Mouse (Mus musculus) activated CD4-positive, CD25-positive, alpha-beta regulatory T cell, adult 4 months (primary cell): ENCODE results near the gene 2510009E07Rik. TPM values are rescaled to one million over a fixed set of nuclear protein-coding genes. Genes with fewer than 3 reads are reported as not detected.

Source experiments
- ATAC-seq: one replicate; pipeline ENCODE4 v1.8.0; 2017
- polyA plus RNA-seq, 2 experiments: library from polyadenylated mRNA; unstranded; fragments of 100-300 nt; shearing (Covaris generic); gene quantifications; one replicate each; pipeline ENCODE4 v1.2.1; 2017

The 2510009E07Rik gene
- polyA plus RNA-seq, 2 experiments from 2014 or later: 1.5 to 2.4 TPM

GRCm38 (mm10) chr16:21634460-21634859 is 60.0 kb downstream of the 2510009E07Rik start:
- no peak for ATAC-seq

GRCm38 (mm10) chr16:21631815-21632222 is 62.6 kb downstream of the 2510009E07Rik start:
- ATAC-seq: peak; percentile 89

GRCm38 (mm10) chr16:21630614-21631013 is 63.9 kb downstream of the 2510009E07Rik start:
- ATAC-seq: no peak

DNA sequence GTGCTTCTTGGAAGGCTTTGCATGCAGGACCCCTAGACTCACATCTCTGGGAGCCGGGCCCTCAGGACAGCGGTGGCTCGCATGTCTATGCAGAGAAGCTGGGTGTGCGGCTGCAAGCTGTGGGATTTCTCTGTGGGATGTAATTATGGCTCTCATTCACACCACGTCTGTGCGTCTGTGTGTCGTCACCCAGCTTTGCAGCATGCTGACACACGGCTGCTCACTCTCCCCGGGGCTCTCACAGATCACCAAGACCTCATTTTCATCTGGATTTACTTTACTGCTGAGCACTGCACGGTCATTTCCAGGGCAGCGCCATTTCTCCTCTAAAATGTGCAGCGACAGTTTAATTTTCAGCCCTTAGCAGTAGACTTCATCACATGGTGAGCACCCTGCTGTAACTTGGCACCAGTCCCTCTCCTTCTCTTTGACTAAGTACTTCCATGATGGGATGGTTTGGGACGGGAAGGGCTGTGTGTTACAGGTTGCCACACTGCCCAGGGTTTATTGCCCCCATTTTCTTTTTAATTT is 66.3 kb downstream of the 2510009E07Rik start:
- no peak for ATAC-seq

- ATAC-seq: no peak
These were observed 67.2 kb downstream of the 2510009E07Rik start for GRCm38 (mm10) chr16:21627248-21627647.

- no peak for ATAC-seq
These were observed 68.5 kb downstream of the 2510009E07Rik start for GRCm38 (mm10) chr16:21625784-21626634.

DNA sequence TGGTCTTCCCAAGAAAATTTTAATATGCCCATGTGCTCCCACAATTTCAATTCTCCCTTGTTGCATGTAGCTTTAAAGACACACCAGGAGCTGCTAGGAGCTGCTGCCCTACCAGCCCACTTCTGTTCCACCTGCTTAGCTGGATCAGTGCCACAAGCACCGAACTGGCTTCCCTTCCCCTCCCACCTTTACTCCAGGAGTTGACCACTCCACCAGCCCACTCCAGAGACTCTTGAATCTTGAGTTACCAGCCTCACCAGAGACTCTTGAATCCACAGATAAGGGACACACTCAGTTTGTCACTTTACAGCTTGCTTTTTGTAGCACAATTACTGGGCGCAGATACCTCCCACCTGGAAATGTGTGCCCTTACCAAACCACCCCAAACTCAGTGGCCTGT is 73.8 kb downstream of the 2510009E07Rik start:
- ATAC-seq: no peak

DNA sequence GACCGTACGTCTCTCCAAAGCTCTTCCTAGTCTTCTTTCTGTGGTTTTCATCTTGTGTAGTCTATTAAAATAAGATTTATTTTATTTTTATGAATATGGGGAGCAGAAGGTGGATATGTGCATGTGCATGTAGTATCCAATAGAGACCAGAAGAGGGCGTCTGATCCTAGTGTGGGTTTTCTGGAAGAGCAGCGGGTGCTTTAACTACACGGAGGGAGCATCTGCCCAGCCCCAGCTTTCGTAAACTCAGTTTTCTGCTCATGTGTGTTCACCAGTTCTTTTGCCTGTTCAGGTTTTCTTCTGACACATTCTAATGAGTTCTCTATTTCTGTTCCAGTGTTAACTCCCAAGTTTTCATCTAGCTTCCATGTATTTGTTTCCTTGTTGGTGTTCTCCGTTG is 78.7 kb downstream of the 2510009E07Rik start:
- no peak for ATAC-seq

DNA sequence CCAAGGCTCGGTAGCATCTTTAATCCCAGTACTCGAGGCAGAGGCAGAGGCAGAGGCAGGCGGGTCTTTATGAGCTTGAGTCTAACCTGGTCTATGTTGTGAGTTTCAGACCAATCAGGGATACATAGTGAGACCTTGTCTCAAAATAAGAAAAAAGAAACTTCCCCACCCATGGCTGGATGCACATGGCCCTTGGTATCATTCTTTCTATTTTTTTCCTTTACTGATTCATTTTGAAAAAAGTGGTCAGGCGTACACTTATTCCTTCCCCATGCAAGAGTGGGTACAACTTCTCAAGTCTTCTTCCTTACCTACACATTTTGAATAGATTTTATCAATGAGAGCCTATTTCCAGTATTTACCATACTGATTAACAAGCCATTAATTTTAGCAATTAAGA is 84.0 kb downstream of the 2510009E07Rik start:
- ATAC-seq: no peak

DNA sequence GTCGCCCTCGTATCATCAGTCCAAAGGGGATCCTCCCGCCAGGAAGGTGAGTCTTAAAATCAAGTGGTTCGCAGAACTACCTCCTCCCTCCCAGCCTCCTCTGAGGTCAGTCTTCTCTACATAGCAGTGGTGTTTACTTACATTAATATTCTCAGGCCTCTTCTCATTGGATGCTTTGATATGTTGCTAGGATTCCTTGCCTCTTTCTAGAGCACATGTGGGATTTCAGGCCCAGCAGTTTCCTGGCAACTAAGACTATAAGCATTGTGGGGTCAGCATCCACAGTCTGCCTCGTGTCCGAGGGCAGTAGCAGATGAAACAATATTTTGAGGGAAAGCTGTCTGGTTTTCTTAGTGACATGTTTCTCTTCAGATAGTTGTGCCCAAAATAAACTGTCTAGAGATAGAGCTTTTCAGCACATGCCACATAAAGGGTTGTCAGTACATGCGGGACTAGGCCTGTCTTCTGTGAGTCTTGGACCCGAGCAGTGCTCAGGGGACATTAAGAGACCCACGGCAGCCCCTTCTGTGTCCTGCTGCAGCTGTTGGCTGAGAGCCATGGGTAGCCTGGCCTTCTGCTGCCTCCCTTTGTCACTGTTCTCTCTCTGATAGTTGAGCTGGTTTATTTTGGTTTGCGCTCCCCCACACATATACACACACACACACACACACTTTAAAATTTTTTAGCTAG is 86.1 kb downstream of the 2510009E07Rik start:
- ATAC-seq: no peak

DNA sequence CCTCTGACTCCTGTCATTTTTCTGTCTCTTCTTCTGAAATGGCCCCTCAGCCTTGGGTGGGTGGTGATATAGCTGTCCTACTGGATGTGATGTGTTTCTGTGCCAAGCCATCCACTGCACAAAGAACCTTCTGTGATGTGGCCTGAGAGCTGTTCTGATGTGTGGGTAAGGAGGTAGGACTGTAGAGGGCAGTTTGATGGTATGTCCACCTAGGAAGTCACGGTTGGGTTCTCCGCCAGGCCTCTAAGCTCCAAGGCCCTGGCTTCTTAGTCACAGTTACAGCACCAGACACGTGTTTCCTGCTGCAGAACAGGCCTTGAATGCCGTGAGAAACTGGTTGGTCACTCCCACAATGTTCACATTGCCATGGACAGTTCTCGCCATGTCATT is 86.8 kb downstream of the 2510009E07Rik start:
- ATAC-seq: no peak

DNA sequence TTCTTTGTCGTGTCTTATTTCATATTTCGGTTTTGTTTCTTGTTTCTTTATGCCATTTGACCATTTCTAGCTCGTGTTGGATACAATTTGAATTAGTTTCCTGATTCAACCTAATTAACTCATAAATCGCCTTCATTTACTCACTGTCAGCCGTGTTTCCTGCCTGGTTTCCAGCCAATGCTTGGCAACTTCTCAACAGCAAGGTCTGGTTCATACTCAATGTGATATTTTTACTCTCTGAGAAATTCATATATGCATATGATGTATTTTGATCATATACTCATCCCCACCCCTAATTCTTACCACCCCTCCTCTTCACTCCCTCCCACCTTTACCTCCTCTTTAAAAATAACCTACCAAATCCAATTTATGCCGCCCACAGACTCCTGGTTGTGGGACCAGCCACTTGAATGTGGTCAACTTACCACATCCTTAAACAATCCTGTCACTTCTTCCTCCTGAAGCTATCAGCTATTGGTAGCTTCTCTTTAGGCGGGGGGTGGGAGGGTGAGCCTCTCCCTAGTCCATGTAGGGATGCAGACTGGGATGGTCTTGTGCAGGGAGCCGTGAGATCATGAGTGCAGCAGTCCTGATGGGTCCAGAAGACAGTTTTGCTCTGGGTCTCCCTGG is 87.3 kb downstream of the 2510009E07Rik start:
- no peak for ATAC-seq

- ATAC-seq: no peak
These were observed 88.0 kb downstream of the 2510009E07Rik start for GRCm38 (mm10) chr16:21606249-21607020.

DNA sequence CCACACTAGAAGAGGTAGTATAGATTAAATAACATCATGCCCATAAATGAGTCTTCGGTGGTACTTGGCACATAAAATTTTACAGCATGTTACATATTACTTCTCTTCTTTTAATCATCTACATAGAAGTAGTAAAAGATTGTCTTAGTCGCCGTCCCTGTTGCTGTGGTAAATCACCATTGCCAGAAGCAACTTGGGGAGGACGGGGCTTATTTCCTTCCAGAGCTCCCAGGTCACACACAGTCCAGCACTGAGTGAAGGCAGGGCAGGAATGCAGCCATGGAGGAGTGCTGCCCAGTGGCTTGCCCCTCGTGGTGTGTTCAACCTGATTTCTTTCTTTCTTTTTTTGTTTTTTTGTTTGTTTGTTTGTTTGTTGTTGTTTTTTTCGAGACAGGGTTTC is 90.1 kb downstream of the 2510009E07Rik start:
- no peak for ATAC-seq

Other genes starting within 250 kb of the 2510009E07Rik start
- 1 to 10 TPM; 5.0 to 6.4 TPM for gene Ehhadh, start 93.1 kb upstream of the 2510009E07Rik start, polyA plus RNA-seq
- gene Map3k13, start 99.7 kb upstream of the 2510009E07Rik start, polyA plus RNA-seq: under 1 TPM; 0.19 to 0.36 TPM